Mouse (Mus musculus): Measurements from ENCODE around the gene Jdp2. TPM values are rescaled to one million over a fixed set of nuclear protein-coding genes. Genes with fewer than 3 reads are reported as not detected.

Gene Jdp2
- total RNA-seq (2021) = 10 to 100 TPM; 15.5 to 21.1 TPM
- long read RNA-seq, experiment 1, transcript Jdp2-201 (4 exons, 1,643 nt) = major isoform, 24 of 32 reads
- long read RNA-seq, experiment 1, transcript Jdp2-203 (4 exons, 1,645 nt) = minor isoform, 6 of 32 reads
- long read RNA-seq, experiment 1, partial matches to known transcripts = 0 of 32 reads
- long read RNA-seq, experiment 1, other reads (novel, unspliced or antisense) = 2 of 32 reads
- long read RNA-seq, experiment 2, partial matches to known transcripts = 1 of 6 reads
- long read RNA-seq, experiment 2, other reads (novel, unspliced or antisense) = 0 of 6 reads

- peak; percentile 95 for DNase-seq
Observed at GRCm38 (mm10) chr12:85598611-85599477, at the start of gene Jdp2. TSS of gene Jdp2 (plus strand) at chr12:85599027.

GRCm38 (mm10) chr12:85549661-85550060 is 49.2 kb upstream of the Jdp2 start:
- DNase-seq = no peak

- DNase-seq = no peak
Observed at GRCm38 (mm10) chr12:85550435-85550834, 48.4 kb upstream of the Jdp2 start.

- DNase-seq = no peak
Observed at GRCm38 (mm10) chr12:85559299-85559698, 39.5 kb upstream of the Jdp2 start.

GRCm38 (mm10) chr12:85565441-85565840 is 33.4 kb upstream of the Jdp2 start:
- no peak for DNase-seq

GRCm38 (mm10) chr12:85568298-85568697 is 30.5 kb upstream of the Jdp2 start:
- no peak for DNase-seq

- DNase-seq = peak; percentile 68 to 70
Observed at GRCm38 (mm10) chr12:85569393-85570157, 29.3 kb upstream of the Jdp2 start.

- peak in 1 of 2 experiments; percentile 27 for DNase-seq
Observed at GRCm38 (mm10) chr12:85570158-85570540, 28.7 kb upstream of the Jdp2 start.

- DNase-seq = peak; percentile 20 to 60
Observed at GRCm38 (mm10) chr12:85571312-85571711, 27.5 kb upstream of the Jdp2 start.

GRCm38 (mm10) chr12:85572047-85572475 is 26.8 kb upstream of the Jdp2 start:
- DNase-seq = peak; percentile 63 to 66

- no peak for DNase-seq
Observed at GRCm38 (mm10) chr12:85574806-85575495, 23.9 kb upstream of the Jdp2 start.

GRCm38 (mm10) chr12:85575496-85575840 is 23.4 kb upstream of the Jdp2 start:
- DNase-seq = no peak

GRCm38 (mm10) chr12:85581261-85582066 is 17.4 kb upstream of the Jdp2 start:
- DNase-seq = no peak

GRCm38 (mm10) chr12:85582067-85582316 is 16.8 kb upstream of the Jdp2 start:
- DNase-seq = no peak

- DNase-seq = peak; percentile 40 to 54
Observed at GRCm38 (mm10) chr12:85585761-85586258, 13.0 kb upstream of the Jdp2 start.

- no peak for DNase-seq
Observed at GRCm38 (mm10) chr12:85589870-85590382, 8.9 kb upstream of the Jdp2 start.

- DNase-seq = peak in 1 of 2 experiments; percentile 12
Observed at GRCm38 (mm10) chr12:85592943-85593342, 5.9 kb upstream of the Jdp2 start.

- no peak for DNase-seq
Observed at GRCm38 (mm10) chr12:85594390-85594789, 4.4 kb upstream of the Jdp2 start.

GRCm38 (mm10) chr12:85598053-85598452 is 774 bp upstream of the Jdp2 start:
- peak in 1 of 2 experiments; percentile 6 for DNase-seq

- peak; percentile 52 to 70 for DNase-seq
Observed at GRCm38 (mm10) chr12:85599478-85600152, 788 bp downstream of the Jdp2 start.
